Mouse (Mus musculus) heart, embryonic 12.5 days (tissue): Measurements from ENCODE around the gene Gm15517. TPM values are rescaled to one million over a fixed set of nuclear protein-coding genes. Genes with fewer than 3 reads are reported as not detected.
A peak's percentile ranks its signal among the peaks of the same experiment; 100 is the strongest.

ENCODE experiments used
- ATAC-seq: fragments of 200-750 bp; cut with Nextera tagmentation; 2 replicates; pipeline ENCODE4 v1.8.0; 2017; ENCODE audit warnings: moderate TSS enrichment, moderate library complexity; ENCODE audit not compliant: insufficient number of reproducible peaks, low FRiP score
- H3K27ac ChIP-seq: fragments of 300-500 bp; sonication (generic); 2 replicates; pipeline ENCODE4 v1.5.1; 2016; ENCODE audit warnings: mild to moderate bottlenecking, moderate library complexity; ENCODE audit not compliant: poor library complexity, severe bottlenecking
- H3K27me3 ChIP-seq: fragments of 300-500 bp; sonication (generic); replicated peaks from 2 replicates; pipeline ENCODE4 v1.6.1; 2016; ENCODE audit warnings: mild to moderate bottlenecking, moderate library complexity
- H3K36me3 ChIP-seq: fragments of 300-500 bp; sonication (generic); 2 replicates; pipeline ENCODE4 v1.6.1; 2016; ENCODE audit warnings: mild to moderate bottlenecking, moderate library complexity
- H3K4me1 ChIP-seq: fragments of 300-500 bp; sonication (generic); replicated peaks from 2 replicates; pipeline ENCODE4 v1.6.1; 2016; ENCODE audit warnings: mild to moderate bottlenecking
- H3K4me2 ChIP-seq: fragments of 300-500 bp; sonication (generic); 2 replicates; pipeline ENCODE4 v1.6.1; 2016; ENCODE audit warnings: mild to moderate bottlenecking, moderate library complexity
- H3K4me3 ChIP-seq: fragments of 300-500 bp; sonication (generic); 2 replicates; pipeline ENCODE4 v1.5.1; 2016; ENCODE audit warnings: mild to moderate bottlenecking
- H3K9ac ChIP-seq: fragments of 300-500 bp; sonication (generic); 2 replicates; pipeline ENCODE4 v1.6.1; 2016; ENCODE audit warnings: mild to moderate bottlenecking, moderate library complexity
- H3K9me3 ChIP-seq: fragments of 300-500 bp; sonication (generic); replicated peaks from 2 replicates; pipeline ENCODE4 v1.6.1; 2016; ENCODE audit warnings: mild to moderate bottlenecking, moderate library complexity
- WGBS: fragments of 180-500 bp; shearing (Covaris S2); methylation state at CpG from one replicate; pipeline ENCODE4 v1.1.7; 2016; 5-methylcytosine and 5-hydroxymethylcytosine counted together
- polyA plus RNA-seq: library from polyadenylated mRNA; unstranded; fragments of >200 nt; fragmentation: Nextera tagmentation; extraction: Ambion mirVana; gene quantifications from 2 replicates; pipeline ENCODE4 v1.2.1, GENCODE M21; 2016

Gene Gm15517
- polyA plus RNA-seq, 1 experiment from 2014 or later = not detected

DNA sequence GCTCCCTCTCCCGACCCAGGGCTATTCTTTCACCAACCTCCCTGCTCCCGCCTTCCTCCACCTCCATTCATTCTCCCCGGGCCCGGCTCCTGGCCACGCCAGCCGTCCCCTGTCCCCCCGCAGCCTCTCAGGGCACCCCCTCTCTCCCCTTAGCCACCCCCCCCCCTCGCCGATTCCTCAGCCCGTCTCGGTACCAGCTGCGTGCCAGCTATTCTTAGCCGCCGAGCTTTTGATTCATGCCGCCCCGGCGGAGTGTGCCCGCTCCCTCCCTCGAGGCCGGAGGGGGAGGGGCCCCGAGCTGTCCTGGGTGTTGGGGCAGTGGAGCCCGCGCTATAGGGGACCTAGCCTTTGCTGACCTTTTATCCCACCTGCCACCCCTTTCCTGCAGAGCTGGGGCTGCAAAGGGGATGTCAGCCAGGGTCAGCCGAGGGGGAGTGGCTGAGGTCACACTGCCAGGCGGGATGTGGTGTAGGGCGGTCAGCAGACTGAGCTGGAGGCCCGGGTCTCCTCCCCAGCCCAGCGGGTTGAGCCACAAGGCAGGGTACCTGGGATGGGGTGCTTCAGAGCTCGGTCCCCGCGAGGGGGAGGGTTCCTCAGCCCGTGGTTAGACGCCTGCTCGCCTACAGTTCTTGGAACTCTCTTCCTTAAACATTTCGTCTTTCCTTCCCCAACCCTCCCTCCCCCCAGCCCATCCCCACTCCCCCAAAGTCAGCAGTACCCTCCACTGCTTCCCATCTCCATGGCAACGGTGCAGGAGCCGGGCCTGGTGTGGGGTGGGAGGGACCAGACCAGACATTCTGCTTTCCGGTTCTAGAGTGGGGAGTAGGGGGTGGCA is 49.8 kb downstream of the Gm15517 start:
- Histone ChIP-seq H3K4me3 (peak overlapping the region; percentile 53), H3K27me3 (peaks cover 97% of the 10 kb centered on the region)
- peak; percentile 43; the same call in 1 of the 2 replicates for ATAC-seq

More for the DNA sequence above, 49.8 kb downstream of the Gm15517 start:
- Histone ChIP-seq H3K9ac (peak overlapping the region; percentile 71), H3K4me1 (peaks cover 16% of the 10 kb centered on the region), H3K9me3 (no peaks in the 10 kb centered on the region), H3K27ac (no peak overlapping the region), H3K36me3 (no peaks in the 10 kb centered on the region), H3K4me2 (peak overlapping the region; percentile 95)
- 1% methylated on average over 38 of the region's 38 CpGs for WGBS

Other genes starting within 250 kb of the Gm15517 start
- not detected in 2 replicates for gene Klk1b26, start 249.3 kb upstream of the Gm15517 start, polyA plus RNA-seq
- gene Klk1b27, start 209.2 kb upstream of the Gm15517 start, polyA plus RNA-seq = not detected in 2 replicates
- not detected in 2 replicates for gene Klk1b21, start 159.1 kb upstream of the Gm15517 start, polyA plus RNA-seq
- not detected in 2 replicates for gene Klk1b22, start 148.8 kb upstream of the Gm15517 start, polyA plus RNA-seq
- not detected in 2 replicates for gene Klk1b16, start 124.7 kb upstream of the Gm15517 start, polyA plus RNA-seq
- gene Klk1b24, start 73.2 kb upstream of the Gm15517 start, polyA plus RNA-seq = not detected in 2 replicates
- gene Klk1b3, start 63.3 kb upstream of the Gm15517 start, polyA plus RNA-seq = not detected in 2 replicates
- not detected in 2 replicates for gene Klk1b4, start 54.0 kb upstream of the Gm15517 start, polyA plus RNA-seq
- not detected in 2 replicates for gene Klk1b5, start 45.5 kb upstream of the Gm15517 start, polyA plus RNA-seq
- gene Klk1, start 36.1 kb upstream of the Gm15517 start, polyA plus RNA-seq = not detected in 2 replicates
- gene Gm36864, start 25.3 kb upstream of the Gm15517 start, polyA plus RNA-seq = not detected in 2 replicates
- gene 1700028J19Rik, start 14.8 kb upstream of the Gm15517 start, polyA plus RNA-seq = 1.2 and 1.6 TPM in 2 replicates
- 99.8 and 109 TPM in 2 replicates for gene 2410002F23Rik, start 14.7 kb upstream of the Gm15517 start, polyA plus RNA-seq
- gene Acp4, start 4.1 kb upstream of the Gm15517 start, polyA plus RNA-seq = not detected in 2 replicates
- 0.68 and 0.79 TPM in 2 replicates for gene Clec11a, start 45.5 kb downstream of the Gm15517 start, polyA plus RNA-seq
- 0.80 and 0.86 TPM in 2 replicates for gene Shank1, start 48.8 kb downstream of the Gm15517 start, polyA plus RNA-seq
- 0.55 and 0.63 TPM in 2 replicates for gene Syt3, start 122.7 kb downstream of the Gm15517 start, polyA plus RNA-seq
- 0.40 and 0.94 TPM in 2 replicates for gene 1700008O03Rik, start 124.4 kb downstream of the Gm15517 start, polyA plus RNA-seq
- 2.3 and 2.4 TPM in 2 replicates for gene Lrrc4b, start 167.6 kb downstream of the Gm15517 start, polyA plus RNA-seq
- 0.46 and 1.5 TPM in 2 replicates for gene Aspdh, start 203.9 kb downstream of the Gm15517 start, polyA plus RNA-seq
- 141 and 145 TPM in 2 replicates for gene Josd2, start 206.5 kb downstream of the Gm15517 start, polyA plus RNA-seq
- gene Emc10, start 235.1 kb downstream of the Gm15517 start, polyA plus RNA-seq = 111 and 114 TPM in 2 replicates
- 10.1 and 12.7 TPM in 2 replicates for gene Fam71e1, start 235.1 kb downstream of the Gm15517 start, polyA plus RNA-seq